Mouse (Mus musculus) adrenal gland, adult (tissue): ENCODE measurements around the gene Dtx3l.
A peak's percentile ranks its signal among the peaks of the same experiment; 100 is the strongest.
"Not testable (repeated sequence)": the region's sequence is repeated elsewhere in the genome, so short reads cannot be mapped to it uniquely, and the experiment has no call there.

Source experiments
- DNase-seq, 2 experiments: peaks; one replicate each; pipeline ENCODE4 v3.0.0; 2022 to 2023; ENCODE audit warnings: low spot score in 1 of 2; ENCODE audit not compliant: inconsistent age in 2 of 2

Dtx3l gene

GRCm38 (mm10) chr16:35932179-35933055 is 6.5 kb downstream of the Dtx3l start:
- peak in 1 of 2 experiments; percentile 66 for DNase-seq

GRCm38 (mm10) chr16:35924341-35924740 is 14.6 kb downstream of the Dtx3l start:
- DNase-seq = no peak

GRCm38 (mm10) chr16:35923546-35924198 is 15.3 kb downstream of the Dtx3l start:
- no peak for DNase-seq

- no peak for DNase-seq
Measured at GRCm38 (mm10) chr16:35922301-35922895, 16.6 kb downstream of the Dtx3l start.

GRCm38 (mm10) chr16:35921676-35922235 is 17.2 kb downstream of the Dtx3l start:
- DNase-seq = no peak

GRCm38 (mm10) chr16:35918721-35919543 is 20.0 kb downstream of the Dtx3l start:
- peak in 1 of 2 experiments; percentile 39 for DNase-seq

GRCm38 (mm10) chr16:35914301-35914700 is 24.6 kb downstream of the Dtx3l start:
- DNase-seq = no peak

GRCm38 (mm10) chr16:35913526-35913925 is 25.4 kb downstream of the Dtx3l start:
- DNase-seq = peak in 1 of 2 experiments; percentile 57

- no peak for DNase-seq
Measured at GRCm38 (mm10) chr16:35911449-35911848, 27.5 kb downstream of the Dtx3l start.

- peak; percentile 65 to 85 for DNase-seq
Measured at GRCm38 (mm10) chr16:35907432-35908201, 31.3 kb downstream of the Dtx3l start.

- DNase-seq = peak in 1 of 2 experiments; percentile 37
Measured at GRCm38 (mm10) chr16:35906887-35907286, 32.1 kb downstream of the Dtx3l start.

- DNase-seq = no peak
Measured at GRCm38 (mm10) chr16:35905819-35906485, 33.0 kb downstream of the Dtx3l start.

GRCm38 (mm10) chr16:35905355-35905754 is 33.6 kb downstream of the Dtx3l start:
- DNase-seq = no peak

- no peak for DNase-seq
Measured at GRCm38 (mm10) chr16:35904121-35904736, 34.7 kb downstream of the Dtx3l start.

GRCm38 (mm10) chr16:35903014-35903640 is 35.8 kb downstream of the Dtx3l start:
- DNase-seq = no peak

- DNase-seq = no peak
Measured at GRCm38 (mm10) chr16:35900541-35900940, 38.4 kb downstream of the Dtx3l start.

GRCm38 (mm10) chr16:35894997-35895396 is 44.0 kb downstream of the Dtx3l start:
- no peak for DNase-seq

GRCm38 (mm10) chr16:35891603-35892002 is 47.3 kb downstream of the Dtx3l start:
- DNase-seq = not testable (repeated sequence)
